Mouse (Mus musculus) liver, postnatal 0 days (tissue): Measurements from ENCODE around the gene Gse1.

ENCODE experiments used
- CTCF ChIP-seq: sonication (generic); IDR thresholded peaks from 2 replicates; pipeline ENCODE4 v1.5.1; 2016; ENCODE audit warnings: antibody characterized with exemption, low read depth
- EP300 ChIP-seq: IDR thresholded peaks from 2 replicates; pipeline ENCODE4 v1.6.1; 2016; ENCODE audit warnings: antibody characterized with exemption, low read depth, mild to moderate bottlenecking

GRCm38 (mm10) chr8:120393085-120393484 is 164.8 kb downstream of the Gse1 start:
- TF ChIP-seq CTCF (no peak), EP300 (no peak)
